Mouse (Mus musculus): ENCODE measurements at regions not wholly inside any gene's neighbourhood (a gene's known extent, or its start where the extent isn't known, plus 50 kb on each side); places are given as distances from the start of the nearest gene placed in this dataset.
A peak's percentile ranks its signal among the peaks of the same experiment; 100 is the strongest.

DNA sequence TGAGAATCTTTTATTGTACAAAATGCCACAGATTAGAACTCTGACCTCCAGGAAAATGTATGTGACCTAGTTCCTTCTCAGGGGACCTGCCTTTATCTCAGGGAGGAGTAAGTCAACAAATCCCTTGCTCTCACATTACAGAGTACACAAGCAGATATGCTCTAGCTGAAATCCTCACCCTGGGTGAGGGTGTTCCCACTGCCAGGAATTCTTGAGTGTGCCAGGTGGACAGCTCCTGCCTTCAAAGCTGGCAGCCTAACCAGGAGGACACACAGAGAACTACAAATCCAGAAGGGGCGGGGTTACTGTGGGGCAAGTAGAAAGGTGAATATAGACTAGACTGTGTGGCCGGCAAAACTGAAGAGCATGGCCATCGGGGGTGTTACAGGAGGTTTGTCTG, 141.9 kb upstream of the Cdyl start:
- Histone ChIP-seq H3K4me1 (ENCODE audit: control insufficient read depth, insufficient read depth) (0 out of 2 replicates have a peak, but pooled peaks cover 5% of the 10 kb centered on the region), H3K4me3 (ENCODE audit: low read depth, low read length) (no peak overlapping the region), H3K9me3 (replicated peaks; ENCODE audit: control insufficient read depth, low read length) (no peaks in the 10 kb centered on the region), H3K27me3 (ENCODE audit: control insufficient read depth, insufficient read depth, low read length) (no peaks in the 10 kb centered on the region), H3K27ac (ENCODE audit: low read depth) (no peak overlapping the region), H3K4me2 (ENCODE audit: low read depth, low read length) (no peak overlapping the region), H3K9ac (replicated peaks; ENCODE audit: low read depth, low read length) (no peak overlapping the region), H3K36me3 (replicated peaks; ENCODE audit: control insufficient read depth, insufficient read depth, low read length) (no peaks in the 10 kb centered on the region)
- DNase-seq (ENCODE audit: low spot score) (no peak), ATAC-seq (ENCODE audit: insufficient read depth, low read depth) (no peak)
- 72% methylated on average over 3 of the region's 3 CpGs for WGBS
- TF ChIP-seq CTCF (IDR thresholded peaks at IDR 0.05; ENCODE audit: low read depth) (no peak), EP300 (IDR thresholded peaks at IDR 0.05; ENCODE audit: low read depth) (no peak)

DNA sequence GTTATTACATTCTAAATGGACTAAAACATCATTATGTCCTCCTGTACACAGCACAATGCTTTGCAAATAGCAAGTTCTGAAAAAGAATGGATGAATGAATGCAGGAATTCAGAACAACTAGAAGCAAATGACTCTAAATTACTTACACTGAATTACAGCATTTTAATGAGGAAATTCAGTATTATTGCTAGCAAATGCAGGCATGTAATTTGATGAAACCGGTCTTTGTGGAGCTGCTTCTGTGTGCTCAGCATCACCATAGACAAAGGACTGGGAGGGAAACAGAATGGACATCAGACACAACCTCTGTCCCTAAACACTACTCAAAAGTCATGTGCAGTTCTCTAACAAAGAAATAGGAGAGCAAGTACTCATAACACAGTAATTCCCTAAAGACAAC, 137.4 kb upstream of the Cdyl start:
- no peaks in the 10 kb centered on the region for H3K36me3 ChIP-seq (replicated peaks; ENCODE audit: control insufficient read depth, insufficient read depth, low read length)
- no peak for ATAC-seq (ENCODE audit: insufficient read depth, low read depth)
- H3K9ac ChIP-seq (replicated peaks; ENCODE audit: low read depth, low read length) = no peak overlapping the region
- no peak for TF ChIP-seq CTCF (IDR thresholded peaks at IDR 0.05; ENCODE audit: low read depth)
- TF ChIP-seq EP300 (IDR thresholded peaks at IDR 0.05; ENCODE audit: low read depth) = no peak
- 84% methylated on average over 1 of the region's 1 CpGs for WGBS
- no peaks in the 10 kb centered on the region for H3K27me3 ChIP-seq (ENCODE audit: control insufficient read depth, insufficient read depth, low read length)
- no peak overlapping the region for H3K27ac ChIP-seq (ENCODE audit: low read depth)
- DNase-seq (ENCODE audit: low spot score) = no peak
- H3K4me3 ChIP-seq (ENCODE audit: low read depth, low read length) = no peak overlapping the region
- H3K4me1 ChIP-seq (ENCODE audit: control insufficient read depth, insufficient read depth) = no peaks in the 10 kb centered on the region
- no peaks in the 10 kb centered on the region for H3K9me3 ChIP-seq (replicated peaks; ENCODE audit: control insufficient read depth, low read length)
- H3K4me2 ChIP-seq (ENCODE audit: low read depth, low read length) = no peak overlapping the region

DNA sequence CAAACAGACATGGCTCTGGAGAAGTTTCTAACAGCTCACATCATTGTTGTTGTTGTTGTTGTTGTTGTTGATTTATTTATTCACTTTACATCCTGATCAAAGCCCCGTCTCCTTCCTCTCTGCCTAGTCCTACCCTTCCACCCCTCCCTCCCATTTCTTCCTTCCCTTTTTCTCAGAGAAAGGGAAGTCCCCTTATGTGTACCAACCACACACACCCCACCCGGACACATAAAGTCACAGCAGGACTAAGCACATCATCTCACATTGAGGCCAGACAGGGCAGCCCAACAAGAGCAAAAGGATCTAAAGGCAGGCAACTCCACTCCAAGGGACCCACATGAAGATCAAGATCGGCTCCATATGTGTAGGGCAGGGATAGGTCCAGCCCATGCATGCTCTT, 130.1 kb upstream of the Cdyl start:
- H3K36me3 ChIP-seq (replicated peaks; ENCODE audit: control insufficient read depth, insufficient read depth, low read length) = no peaks in the 10 kb centered on the region
- H3K4me1 ChIP-seq (ENCODE audit: control insufficient read depth, insufficient read depth) = no peaks in the 10 kb centered on the region
- H3K27me3 ChIP-seq (ENCODE audit: control insufficient read depth, insufficient read depth, low read length) = no peaks in the 10 kb centered on the region
- H3K4me3 ChIP-seq (ENCODE audit: low read depth, low read length) = no peak overlapping the region
- H3K4me2 ChIP-seq (ENCODE audit: low read depth, low read length) = no peak overlapping the region
- TF ChIP-seq EP300 (IDR thresholded peaks at IDR 0.05; ENCODE audit: low read depth) = no peak
- no peak for TF ChIP-seq CTCF (IDR thresholded peaks at IDR 0.05; ENCODE audit: low read depth)
- H3K9me3 ChIP-seq (replicated peaks; ENCODE audit: control insufficient read depth, low read length) = no peaks in the 10 kb centered on the region
- H3K27ac ChIP-seq (ENCODE audit: low read depth) = no peak overlapping the region
- 80% methylated on average over 3 of the region's 3 CpGs for WGBS
- DNase-seq (ENCODE audit: low spot score) (no peak), ATAC-seq (ENCODE audit: insufficient read depth, low read depth) (no peak)
- no peak overlapping the region for H3K9ac ChIP-seq (replicated peaks; ENCODE audit: low read depth, low read length)

DNA sequence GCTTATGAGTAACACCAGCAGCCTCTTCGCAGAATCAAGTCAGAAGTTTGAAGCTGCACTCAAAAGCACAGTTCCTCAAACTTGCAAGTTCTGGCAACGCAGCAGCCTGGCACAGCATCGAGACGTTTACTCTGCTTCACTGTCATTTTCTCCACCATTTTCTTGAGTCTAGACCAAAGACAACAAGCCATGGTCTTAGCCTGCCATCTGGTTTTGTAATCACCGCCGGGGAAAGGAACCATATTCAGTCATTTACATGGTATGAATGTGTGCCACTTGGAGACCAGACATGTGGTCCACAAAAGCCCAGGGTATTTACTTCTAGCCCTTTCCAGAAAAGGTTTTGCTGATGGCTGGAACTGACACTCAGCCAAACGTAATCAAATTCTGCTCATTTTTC, 122.5 kb upstream of the Cdyl start:
- H3K4me1 ChIP-seq (ENCODE audit: control insufficient read depth, insufficient read depth) = 0 out of 2 replicates have a peak, but pooled peaks cover 5% of the 10 kb centered on the region
- TF ChIP-seq CTCF (IDR thresholded peaks at IDR 0.05; ENCODE audit: low read depth) = no peak
- no peak for TF ChIP-seq EP300 (IDR thresholded peaks at IDR 0.05; ENCODE audit: low read depth)
- no peak overlapping the region for H3K4me2 ChIP-seq (ENCODE audit: low read depth, low read length)
- H3K9ac ChIP-seq (replicated peaks; ENCODE audit: low read depth, low read length) = no peak overlapping the region
- ATAC-seq (ENCODE audit: insufficient read depth, low read depth) = no peak
- no peak overlapping the region for H3K27ac ChIP-seq (ENCODE audit: low read depth)
- H3K36me3 ChIP-seq (replicated peaks; ENCODE audit: control insufficient read depth, insufficient read depth, low read length) = no peaks in the 10 kb centered on the region
- no peaks in the 10 kb centered on the region for H3K9me3 ChIP-seq (replicated peaks; ENCODE audit: control insufficient read depth, low read length)
- H3K4me3 ChIP-seq (ENCODE audit: low read depth, low read length) = no peak overlapping the region
- no peak for DNase-seq (ENCODE audit: low spot score)
- H3K27me3 ChIP-seq (ENCODE audit: control insufficient read depth, insufficient read depth, low read length) = no peaks in the 10 kb centered on the region
- 79% methylated on average over 7 of the region's 7 CpGs for WGBS

DNA sequence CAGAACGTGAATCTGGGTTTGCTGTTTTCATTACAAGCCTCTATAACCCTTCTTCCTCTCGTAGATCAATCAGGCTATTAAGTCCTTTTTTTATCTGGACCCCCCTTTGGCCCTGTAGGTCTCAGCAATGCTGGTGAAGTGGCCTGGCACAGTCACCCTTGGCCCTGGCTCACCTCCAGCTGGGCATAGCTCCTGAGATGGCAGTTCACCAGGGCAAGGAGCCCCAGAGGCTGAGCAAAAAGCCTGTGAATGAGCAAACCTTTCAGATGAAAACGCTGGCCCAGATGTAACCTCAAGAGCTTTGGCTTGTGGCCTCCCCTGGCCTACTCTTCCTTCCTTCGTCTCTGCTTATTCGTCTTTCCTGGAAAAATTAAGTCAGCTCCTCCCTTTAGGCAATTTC, 121.7 kb upstream of the Cdyl start:
- DNase-seq (ENCODE audit: low spot score) = peak; percentile 8
- TF ChIP-seq CTCF (IDR thresholded peaks at IDR 0.05; ENCODE audit: low read depth) = no peak
- TF ChIP-seq EP300 (IDR thresholded peaks at IDR 0.05; ENCODE audit: low read depth) = no peak
- Histone ChIP-seq H3K9ac (replicated peaks; ENCODE audit: low read depth, low read length) (no peak overlapping the region), H3K4me1 (ENCODE audit: control insufficient read depth, insufficient read depth) (0 out of 2 replicates have a peak, but pooled peaks cover 5% of the 10 kb centered on the region), H3K27ac (ENCODE audit: low read depth) (no peak overlapping the region; the same call in 1 of the 2 replicates), H3K36me3 (replicated peaks; ENCODE audit: control insufficient read depth, insufficient read depth, low read length) (no peaks in the 10 kb centered on the region), H3K9me3 (replicated peaks; ENCODE audit: control insufficient read depth, low read length) (no peaks in the 10 kb centered on the region), H3K4me2 (ENCODE audit: low read depth, low read length) (no peak overlapping the region), H3K4me3 (ENCODE audit: low read depth, low read length) (no peak overlapping the region), H3K27me3 (ENCODE audit: control insufficient read depth, insufficient read depth, low read length) (no peaks in the 10 kb centered on the region)
- WGBS = 54% methylated on average over 5 of the region's 5 CpGs
- 0 out of 2 replicates have a peak, but pooled peaks have one; percentile 33 for ATAC-seq (ENCODE audit: insufficient read depth, low read depth)

DNA sequence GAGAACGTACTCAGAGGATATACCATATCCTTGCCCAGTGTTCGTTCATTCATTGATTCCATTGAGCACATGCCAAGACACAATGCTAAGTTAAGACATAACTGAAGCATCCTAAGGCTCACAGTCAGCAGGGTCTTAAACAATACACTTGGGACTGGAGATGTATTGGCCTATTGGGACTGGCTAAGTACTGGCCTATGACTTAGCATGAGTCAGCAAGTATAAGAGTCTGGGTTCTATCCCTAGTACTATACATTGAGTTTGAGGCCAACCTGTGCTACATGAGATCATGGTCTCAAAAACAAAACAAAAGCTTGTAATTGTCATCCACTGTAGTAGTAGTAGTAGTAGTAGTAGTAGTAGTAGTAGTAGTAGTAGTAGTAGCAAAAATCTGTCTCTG, 119.2 kb upstream of the Cdyl start:
- Histone ChIP-seq H3K9me3 (replicated peaks; ENCODE audit: control insufficient read depth, low read length) (no peaks in the 10 kb centered on the region), H3K9ac (replicated peaks; ENCODE audit: low read depth, low read length) (no peak overlapping the region), H3K4me1 (ENCODE audit: control insufficient read depth, insufficient read depth) (0 out of 2 replicates have a peak, but pooled peaks cover 5% of the 10 kb centered on the region), H3K36me3 (replicated peaks; ENCODE audit: control insufficient read depth, insufficient read depth, low read length) (no peaks in the 10 kb centered on the region), H3K27ac (ENCODE audit: low read depth) (no peak overlapping the region), H3K4me3 (ENCODE audit: low read depth, low read length) (no peak overlapping the region), H3K4me2 (ENCODE audit: low read depth, low read length) (no peak overlapping the region), H3K27me3 (ENCODE audit: control insufficient read depth, insufficient read depth, low read length) (no peaks in the 10 kb centered on the region)
- DNase-seq (ENCODE audit: low spot score) (no peak), ATAC-seq (ENCODE audit: insufficient read depth, low read depth) (no peak)
- 71% methylated on average over 2 of the region's 2 CpGs for WGBS
- TF ChIP-seq EP300 (IDR thresholded peaks at IDR 0.05; ENCODE audit: low read depth) = no peak
- no peak for TF ChIP-seq CTCF (IDR thresholded peaks at IDR 0.05; ENCODE audit: low read depth)

Data from heart, postnatal 0 days (tissue).